Mouse (Mus musculus): Measurements from ENCODE around the gene Lrch4.

Lrch4 gene

GRCm38 (mm10) chr5:137652474-137652873 is 23.6 kb downstream of the Lrch4 start:
- DNase-seq (ENCODE audit: low spot score in 2 of 2): peak; percentile 69 to 74

GRCm38 (mm10) chr5:137653366-137653765 is 24.4 kb downstream of the Lrch4 start:
- DNase-seq (ENCODE audit: low spot score in 2 of 2): no peak

GRCm38 (mm10) chr5:137654746-137655145 is 25.8 kb downstream of the Lrch4 start:
- DNase-seq (ENCODE audit: low spot score in 2 of 2): no peak

- peak; percentile 78 to 83 for DNase-seq (ENCODE audit: low spot score in 2 of 2)
Measured at GRCm38 (mm10) chr5:137656977-137657376, 28.1 kb downstream of the Lrch4 start.

- no peak for DNase-seq (ENCODE audit: low spot score in 2 of 2)
Measured at GRCm38 (mm10) chr5:137660064-137660688, 31.3 kb downstream of the Lrch4 start.

GRCm38 (mm10) chr5:137663057-137663456 is 34.1 kb downstream of the Lrch4 start:
- no peak for DNase-seq (ENCODE audit: low spot score in 2 of 2)

- no peak for DNase-seq (ENCODE audit: low spot score in 2 of 2)
Measured at GRCm38 (mm10) chr5:137668971-137669370, 40.0 kb downstream of the Lrch4 start.

- no peak for DNase-seq (ENCODE audit: low spot score in 2 of 2)
Measured at GRCm38 (mm10) chr5:137670240-137670639, 41.3 kb downstream of the Lrch4 start.

- peak; percentile 49 to 57 for DNase-seq (ENCODE audit: low spot score in 2 of 2)
Measured at GRCm38 (mm10) chr5:137671443-137672240, 42.7 kb downstream of the Lrch4 start.

- DNase-seq (ENCODE audit: low spot score in 2 of 2): no peak
Measured at GRCm38 (mm10) chr5:137672361-137672760, 43.4 kb downstream of the Lrch4 start.

GRCm38 (mm10) chr5:137673015-137673414 is 44.1 kb downstream of the Lrch4 start:
- DNase-seq (ENCODE audit: low spot score in 2 of 2): no peak

GRCm38 (mm10) chr5:137674786-137675185 is 45.9 kb downstream of the Lrch4 start:
- DNase-seq (ENCODE audit: low spot score in 2 of 2): no peak

GRCm38 (mm10) chr5:137677859-137678258 is 48.9 kb downstream of the Lrch4 start:
- DNase-seq (ENCODE audit: low spot score in 2 of 2): no peak

- no peak for DNase-seq (ENCODE audit: low spot score in 2 of 2)
Measured at GRCm38 (mm10) chr5:137678736-137679135, 49.8 kb downstream of the Lrch4 start.

GRCm38 (mm10) chr5:137679726-137680125 is 50.8 kb downstream of the Lrch4 start:
- DNase-seq (ENCODE audit: low spot score in 2 of 2): no peak

GRCm38 (mm10) chr5:137682526-137682925 is 53.6 kb downstream of the Lrch4 start:
- DNase-seq (ENCODE audit: low spot score in 2 of 2): no peak

GRCm38 (mm10) chr5:137683388-137684293 is 54.7 kb downstream of the Lrch4 start:
- peak in 1 of 2 experiments; percentile 36 for DNase-seq (ENCODE audit: low spot score in 2 of 2)

- DNase-seq (ENCODE audit: low spot score in 2 of 2): peak; percentile 98 to 99
Measured at GRCm38 (mm10) chr5:137684294-137685123, 55.6 kb downstream of the Lrch4 start, which contains the start of gene Agfg2. Gene Agfg2 (minus strand): TSS chr5:137684726.

GRCm38 (mm10) chr5:137685653-137686052 is 56.7 kb downstream of the Lrch4 start:
- no peak for DNase-seq (ENCODE audit: low spot score in 2 of 2)

GRCm38 (mm10) chr5:137686127-137686790 is 57.3 kb downstream of the Lrch4 start:
- DNase-seq (ENCODE audit: low spot score in 2 of 2): no peak

GRCm38 (mm10) chr5:137689974-137690373 is 61.1 kb downstream of the Lrch4 start:
- DNase-seq (ENCODE audit: low spot score in 2 of 2): no peak

Data from right cerebral cortex, adult 2 months (tissue).